Mouse (Mus musculus) bone marrow macrophage, adult 2 months (primary cell): ENCODE measurements around the gene Kcnk10.

Experiments used
- CTCF ChIP-seq: IDR thresholded peaks from 2 replicates; pipeline ENCODE4 v1.5.1; 2012; ENCODE audit warnings: low read depth, mild to moderate bottlenecking, low read length, moderate library complexity
- POLR2A ChIP-seq: IDR thresholded peaks from 2 replicates; pipeline ENCODE4 v1.6.1; 2012; ENCODE audit warnings: mild to moderate bottlenecking, low read depth, low read length, borderline replicate concordance

GRCm38 (mm10) chr12:98521311-98521710, 56.8 kb downstream of the Kcnk10 start:
- TF ChIP-seq CTCF = no peak
- no peak for TF ChIP-seq POLR2A
